Mouse (Mus musculus) forebrain, embryonic 11.5 days (tissue): ENCODE measurements around the gene Siglecf. TPM values are rescaled to one million over a fixed set of nuclear protein-coding genes. Genes with fewer than 3 reads are reported as not detected.
"Not testable (repeated sequence)": the region's sequence is repeated elsewhere in the genome, so short reads cannot be mapped to it uniquely, and the experiment has no call there.

ENCODE experiments used
- ATAC-seq: fragments of 200-750 bp; cut with Nextera tagmentation; replicated peaks from 2 replicates; pipeline ENCODE4 v1.8.0; 2017; ENCODE audit warnings: moderate TSS enrichment; ENCODE audit not compliant: low FRiP score
- DNase-seq: peaks from one replicate; pipeline ENCODE4 v3.0.0-alpha.2; 2017; ENCODE audit warnings: low spot score
- H3K27ac ChIP-seq: fragments of 300-500 bp; sonication (generic); 2 replicates; pipeline ENCODE4 v1.5.1; 2014; ENCODE audit warnings: low read depth, low read length
- H3K27me3 ChIP-seq: fragments of 300-500 bp; sonication (generic); 2 replicates; pipeline ENCODE4 v1.6.1; 2014; ENCODE audit warnings: mild to moderate bottlenecking, low read length, mixed read lengths; ENCODE audit not compliant: control insufficient read depth, insufficient read depth
- H3K36me3 ChIP-seq: fragments of 300-500 bp; sonication (generic); 2 replicates; pipeline ENCODE4 v1.6.1; 2014; ENCODE audit warnings: mild to moderate bottlenecking, low read length, moderate library complexity, mixed read lengths; ENCODE audit not compliant: control insufficient read depth, insufficient read depth
- H3K4me1 ChIP-seq: fragments of 300-500 bp; sonication (generic); replicated peaks from 2 replicates; pipeline ENCODE4 v1.6.1; 2014; ENCODE audit warnings: low read length, mixed read lengths; ENCODE audit not compliant: control insufficient read depth, insufficient read depth
- H3K4me2 ChIP-seq: fragments of 300-500 bp; sonication (generic); 2 replicates; pipeline ENCODE4 v1.6.1; 2014; ENCODE audit warnings: low read depth, mild to moderate bottlenecking, low read length, moderate library complexity, mixed read lengths; ENCODE audit not compliant: severe bottlenecking
- H3K4me3 ChIP-seq: fragments of 300-500 bp; sonication (generic); 2 replicates; pipeline ENCODE4 v1.5.1; 2014; ENCODE audit warnings: low read depth, low read length
- H3K9ac ChIP-seq: fragments of 300-500 bp; sonication (generic); 2 replicates; pipeline ENCODE4 v1.6.1; 2014; ENCODE audit warnings: low read length
- H3K9me3 ChIP-seq: fragments of 300-500 bp; sonication (generic); 2 replicates; pipeline ENCODE4 v1.6.1; 2016; ENCODE audit warnings: low read length, mixed read lengths; ENCODE audit not compliant: control insufficient read depth
- WGBS: fragments of 180-500 bp; shearing (Covaris S2); extraction: QIAGEN DNeasy Blood & Tissue Kit; methylation state at CpG from one replicate; pipeline ENCODE4 v1.1.7; 2014; 5-methylcytosine and 5-hydroxymethylcytosine counted together
- polyA plus RNA-seq: library from polyadenylated mRNA; unstranded; fragments of >200 nt; fragmentation: Nextera tagmentation; extraction: Ambion mirVana; gene quantifications from 2 replicates; pipeline ENCODE4 v1.2.1, GENCODE M21; 2014

Gene Siglecf
- polyA plus RNA-seq, 1 experiment from 2014 or later = 0.23 TPM

DNA sequence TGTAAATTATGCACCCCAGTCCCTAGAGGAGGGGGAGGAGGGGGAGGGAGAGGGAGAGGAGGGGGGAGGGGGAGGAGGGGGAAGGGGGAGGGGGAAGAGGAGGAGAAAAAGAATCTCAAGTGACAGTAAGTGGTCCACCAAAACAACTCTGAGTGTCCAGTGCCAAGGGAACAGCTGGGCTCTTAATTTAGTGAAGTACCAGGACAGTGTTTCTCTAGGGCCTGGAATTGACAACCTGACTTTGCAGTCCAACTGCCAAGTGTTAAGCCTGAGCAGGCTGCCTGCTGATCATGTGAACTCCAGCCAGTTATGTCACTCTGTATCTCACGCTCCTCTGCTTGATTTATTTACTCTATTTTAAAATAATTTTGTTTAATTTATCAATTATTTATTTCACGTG is 17.2 kb upstream of the Siglecf start:
- no peak overlapping the region for H3K9ac ChIP-seq
- DNase-seq = no peak
- H3K4me2 ChIP-seq = no peak overlapping the region
- no peak overlapping the region for H3K4me3 ChIP-seq
- no peak for ATAC-seq
- H3K9me3 ChIP-seq = no peaks in the 10 kb centered on the region
- no peaks in the 10 kb centered on the region for H3K36me3 ChIP-seq
- no peaks in the 10 kb centered on the region for H3K4me1 ChIP-seq
- H3K27me3 ChIP-seq = no peaks in the 10 kb centered on the region
- H3K27ac ChIP-seq = no peak overlapping the region
- WGBS = 70% methylated on average over 2 of the region's 2 CpGs

DNA sequence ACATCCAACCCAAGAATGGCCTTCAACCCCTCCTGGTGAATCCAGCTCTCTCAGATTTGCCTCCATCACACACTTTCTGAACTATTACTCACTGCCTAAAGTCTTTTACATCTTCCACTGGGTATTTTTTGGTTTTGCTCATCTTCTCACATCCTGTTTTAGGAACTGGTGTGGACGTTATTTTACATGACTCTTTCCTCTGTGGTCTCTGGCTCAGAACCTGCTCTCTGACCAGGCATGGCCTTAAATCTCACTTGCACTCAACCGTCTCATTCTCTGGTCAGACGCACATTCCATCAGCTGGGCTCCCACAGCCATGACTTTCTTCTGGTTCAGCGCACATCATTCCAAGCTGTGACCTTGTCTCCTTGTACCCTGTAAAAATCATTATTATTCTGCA is 10.4 kb upstream of the Siglecf start:
- H3K4me3 ChIP-seq = no peak overlapping the region
- no peaks in the 10 kb centered on the region for H3K4me1 ChIP-seq
- H3K4me2 ChIP-seq = no peak overlapping the region
- H3K27me3 ChIP-seq = no peaks in the 10 kb centered on the region
- WGBS = 83% methylated on average over 4 of the region's 4 CpGs
- H3K9ac ChIP-seq = no peak overlapping the region
- no peak for ATAC-seq
- no peaks in the 10 kb centered on the region for H3K36me3 ChIP-seq
- H3K27ac ChIP-seq = no peak overlapping the region
- H3K9me3 ChIP-seq = no peaks in the 10 kb centered on the region
- DNase-seq = no peak

DNA sequence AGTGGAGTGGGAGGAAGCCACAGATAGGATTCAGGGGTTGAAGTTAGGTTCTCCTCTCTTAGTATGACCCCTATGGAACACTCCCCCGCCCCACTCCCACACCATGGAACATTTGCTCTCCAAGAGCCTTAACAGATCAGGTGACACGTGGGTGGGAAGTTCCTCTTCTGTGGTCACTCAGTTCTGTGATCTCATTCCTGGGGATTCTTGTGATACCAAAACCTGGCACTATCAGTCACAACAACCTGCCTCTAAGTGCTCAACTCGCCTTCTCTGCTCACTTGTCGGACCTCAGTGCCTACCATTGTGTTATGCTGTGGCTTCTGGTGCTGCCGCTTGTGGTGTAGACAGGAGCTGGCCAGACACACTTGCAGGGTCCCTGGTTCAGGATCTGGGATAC is 8.0 kb upstream of the Siglecf start:
- H3K36me3 ChIP-seq = no peaks in the 10 kb centered on the region
- H3K27ac ChIP-seq = no peak overlapping the region
- no peaks in the 10 kb centered on the region for H3K4me1 ChIP-seq
- H3K4me2 ChIP-seq = no peak overlapping the region
- ATAC-seq (no peak), DNase-seq (no peak)
- no peaks in the 10 kb centered on the region for H3K27me3 ChIP-seq
- no peak overlapping the region for H3K4me3 ChIP-seq
- H3K9me3 ChIP-seq = no peaks in the 10 kb centered on the region
- WGBS = 83% methylated on average over 5 of the region's 5 CpGs
- H3K9ac ChIP-seq = no peak overlapping the region

DNA sequence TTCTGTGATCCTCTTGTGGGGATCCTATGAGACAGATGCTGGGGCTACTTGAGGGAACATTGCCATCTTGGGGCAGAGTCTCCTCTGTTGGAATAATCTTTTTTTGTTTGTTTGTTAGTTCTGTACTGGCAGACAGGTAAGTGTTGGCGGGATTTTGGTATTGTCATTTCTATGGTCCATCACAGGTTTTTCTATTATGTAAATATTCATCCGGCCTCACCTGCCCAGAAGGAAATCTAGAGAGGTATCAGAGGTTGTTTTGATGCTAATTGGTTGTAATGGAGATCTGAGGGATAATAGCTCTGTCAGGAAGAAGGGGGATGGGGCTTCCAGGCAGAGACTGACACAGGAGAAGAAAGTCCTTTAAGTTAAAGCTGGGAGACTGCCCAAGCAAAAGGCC is 7.1 kb upstream of the Siglecf start:
- no peaks in the 10 kb centered on the region for H3K27me3 ChIP-seq
- 72% methylated on average over 2 of the region's 2 CpGs for WGBS
- DNase-seq (no peak), ATAC-seq (no peak)
- H3K4me1 ChIP-seq = no peaks in the 10 kb centered on the region
- no peaks in the 10 kb centered on the region for H3K36me3 ChIP-seq
- no peak overlapping the region for H3K27ac ChIP-seq
- no peak overlapping the region for H3K9ac ChIP-seq
- H3K4me3 ChIP-seq = no peak overlapping the region
- no peak overlapping the region for H3K4me2 ChIP-seq
- no peaks in the 10 kb centered on the region for H3K9me3 ChIP-seq

DNA sequence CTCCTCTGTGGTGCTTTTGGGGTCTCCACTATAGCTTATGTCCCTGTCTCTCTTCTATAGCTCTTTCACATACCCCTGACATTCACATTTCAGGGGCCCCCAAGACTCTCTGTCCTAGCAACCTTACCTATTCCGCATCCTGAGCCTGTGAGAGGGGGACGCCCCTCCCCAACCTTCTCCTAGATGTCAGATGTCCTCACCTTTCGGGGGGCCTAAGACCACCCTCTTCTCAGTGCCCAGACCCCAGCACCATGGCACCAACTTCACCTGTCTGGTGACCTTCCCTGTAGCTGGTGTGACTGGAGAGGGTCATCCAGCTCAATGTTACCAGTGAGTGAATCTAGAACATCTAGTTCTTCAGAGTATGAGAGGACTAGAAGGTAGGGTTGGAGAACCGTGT is 6.7 kb upstream of the Siglecf start:
- Histone ChIP-seq H3K4me2 (no peak overlapping the region), H3K27me3 (no peaks in the 10 kb centered on the region), H3K9me3 (no peaks in the 10 kb centered on the region), H3K4me3 (no peak overlapping the region), H3K36me3 (no peaks in the 10 kb centered on the region), H3K9ac (no peak overlapping the region), H3K27ac (no peak overlapping the region), H3K4me1 (no peaks in the 10 kb centered on the region)
- 90% methylated on average over 4 of the region's 4 CpGs for WGBS
- no peak for ATAC-seq
- no peak for DNase-seq

DNA sequence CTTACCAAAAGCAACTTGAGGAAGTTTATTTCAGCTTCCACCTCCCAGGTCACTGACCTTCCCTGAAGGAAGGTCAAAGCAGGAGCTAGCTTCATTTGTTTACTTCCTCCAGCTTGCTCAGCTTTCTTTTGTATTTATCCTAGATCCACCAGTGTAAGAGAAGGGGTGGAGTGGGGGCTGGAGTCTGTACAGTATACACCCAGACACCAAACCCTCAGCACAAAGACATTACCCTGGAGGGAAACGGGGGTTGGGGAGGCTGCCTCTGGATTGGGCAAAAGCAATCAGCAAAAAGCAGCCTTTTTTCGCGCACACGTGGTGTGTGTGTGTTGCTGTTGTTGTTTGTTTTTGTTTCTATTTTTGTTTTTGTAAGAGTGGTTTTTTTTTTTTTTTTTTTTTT is 5.0 kb upstream of the Siglecf start:
- WGBS = 73% methylated on average over 4 of the region's 4 CpGs
- DNase-seq (no peak), ATAC-seq (no peak)
- no peak overlapping the region for H3K4me2 ChIP-seq
- H3K36me3 ChIP-seq = no peaks in the 10 kb centered on the region
- no peaks in the 10 kb centered on the region for H3K9me3 ChIP-seq
- H3K4me3 ChIP-seq = no peak overlapping the region
- H3K27ac ChIP-seq = no peak overlapping the region
- no peaks in the 10 kb centered on the region for H3K27me3 ChIP-seq
- no peaks in the 10 kb centered on the region for H3K4me1 ChIP-seq
- no peak overlapping the region for H3K9ac ChIP-seq

DNA sequence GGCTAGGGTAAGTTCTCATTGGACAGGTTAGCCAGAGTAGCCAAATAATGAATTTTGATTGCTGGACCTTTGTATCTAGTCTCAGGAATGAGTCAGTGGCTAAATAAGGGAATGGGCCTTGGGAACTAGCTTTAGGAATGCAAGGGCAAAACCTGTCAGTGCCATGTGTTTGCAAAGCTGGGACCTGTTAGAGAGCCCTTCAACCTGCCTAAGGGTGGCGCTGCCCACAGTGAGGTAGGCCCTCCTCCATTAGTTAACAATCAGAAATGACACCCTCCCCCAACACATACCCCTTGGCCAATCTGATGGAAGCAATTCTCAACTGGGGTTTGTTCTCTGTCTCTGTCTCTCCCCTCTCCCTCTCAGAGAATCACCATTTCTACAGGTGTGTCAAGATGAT is 4.6 kb upstream of the Siglecf start:
- no peaks in the 10 kb centered on the region for H3K4me1 ChIP-seq

DNA sequence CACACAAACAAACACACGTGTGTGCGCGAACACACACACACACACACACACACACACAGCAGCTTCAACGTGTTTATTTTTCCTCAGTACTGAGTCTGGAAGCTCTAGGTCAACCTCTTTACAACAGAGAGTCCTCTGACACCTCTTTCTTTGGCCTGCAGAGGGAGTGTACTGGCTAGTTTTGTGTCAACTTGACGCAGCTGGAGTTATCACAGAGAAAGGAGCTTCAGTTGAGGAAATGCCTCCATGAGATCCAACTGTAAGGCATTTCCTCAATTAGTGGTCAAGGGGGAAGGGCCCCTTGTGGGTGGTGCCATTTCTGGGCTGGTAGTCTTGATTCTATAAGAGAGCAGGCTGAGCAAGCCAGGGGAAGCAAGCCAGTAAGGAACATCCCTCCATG is 1.5 kb upstream of the Siglecf start:
- H3K4me1 ChIP-seq, DNase-seq, H3K27me3 ChIP-seq, ATAC-seq, H3K4me2 ChIP-seq, H3K27ac ChIP-seq, H3K4me3 ChIP-seq, H3K9ac ChIP-seq, H3K36me3 ChIP-seq, H3K9me3 ChIP-seq: not testable (repeated sequence)
- WGBS = 73% methylated on average over 5 of the region's 5 CpGs

More for the DNA sequence above, 4.6 kb upstream of the Siglecf start:
- H3K27ac ChIP-seq = no peak overlapping the region
- H3K9me3 ChIP-seq = no peaks in the 10 kb centered on the region
- no peak overlapping the region for H3K4me2 ChIP-seq
- no peak overlapping the region for H3K9ac ChIP-seq
- H3K36me3 ChIP-seq = no peaks in the 10 kb centered on the region
- no peak overlapping the region for H3K4me3 ChIP-seq
- ATAC-seq (no peak), DNase-seq (no peak)
- no peaks in the 10 kb centered on the region for H3K27me3 ChIP-seq
- WGBS = 100% methylated on average over 1 of the region's 1 CpGs

DNA sequence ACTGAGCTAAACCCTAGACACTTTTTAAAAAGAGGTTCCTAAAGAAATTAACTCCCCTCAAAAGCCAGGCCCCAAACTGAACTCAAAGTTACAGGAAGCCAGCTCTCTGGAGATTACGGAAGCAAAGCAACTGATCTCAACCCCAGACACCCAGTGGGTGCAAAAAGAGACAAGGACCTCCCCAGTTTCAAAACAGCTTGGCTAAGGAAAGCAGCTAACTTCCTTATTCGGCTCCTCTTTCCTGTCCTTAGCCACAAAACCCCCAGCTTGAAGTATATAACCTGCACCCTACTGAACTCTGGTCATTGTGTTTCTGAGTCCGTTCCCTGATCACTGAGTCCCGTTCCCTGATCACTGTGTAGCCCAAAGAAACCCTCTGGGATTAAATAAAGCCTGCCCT is 2.0 kb downstream of the Siglecf start:
- Histone ChIP-seq H3K36me3 (no peaks in the 10 kb centered on the region), H3K4me1 (no peaks in the 10 kb centered on the region), H3K27me3 (no peaks in the 10 kb centered on the region), H3K9me3 (no peaks in the 10 kb centered on the region), H3K4me3 (no peak overlapping the region), H3K27ac (no peak overlapping the region), H3K9ac (no peak overlapping the region), H3K4me2 (no peak overlapping the region)
- ATAC-seq (no peak), DNase-seq (no peak)
- 74% methylated on average over 4 of the region's 4 CpGs for WGBS
